In genomic region chr16:74131370-74131769, GRCm38 (mm10) we compare ENCODE assay signal across 20 mouse cellular contexts.
DNase-seq lines count a peak whose midpoint lies in the region; ATAC-seq and TF ChIP-seq lines count a peak whose summit lies in the region.
"Had no signal": no experiment of that assay in that cellular context is flagged by ENCODE, and none has a peak within 500 bp of the region (broad histone marks: within the 10 kb centered on the region; RNA-seq: fewer than 3 reads in every experiment).

No protein-coding gene starts in this region.

- WGBS in hindbrain, embryonic 13.5 days: 96% methylated on average over 5 of the region's 5 CpGs

- no peak for ATAC-seq in hindbrain, embryonic 13.5 days (ENCODE audit: low FRiP score)
- ATAC-seq: activated CD4-positive, CD25-positive, alpha-beta regulatory T cell, adult 4 months; CD4-positive, CD25-positive, alpha-beta regulatory T cell, adult 4 months; Patski had no signal

- H3K36me3 ChIP-seq in C2C12 (ENCODE audit: control insufficient read depth, insufficient read depth) (no peaks in the 10 kb centered on the region), myocyte (ENCODE audit: control insufficient read depth, insufficient read depth) (no peaks in the 10 kb centered on the region)
- no peaks in the 10 kb centered on the region for H3K36me3 ChIP-seq in hindbrain, embryonic 13.5 days
- H3K36me3 ChIP-seq: G1E had no signal

- H3K4me2 ChIP-seq in myocyte (ENCODE audit: low read depth): no peak overlapping the region
- H3K4me2 ChIP-seq in hindbrain, embryonic 13.5 days: no peak overlapping the region

- TF ChIP-seq CTCF in C2C12 (IDR thresholded peaks at IDR 0.05; ENCODE audit: control insufficient read depth, insufficient read depth, insufficient read length): no peak

- no peak overlapping the region for H3K4me3 ChIP-seq in C2C12 (ENCODE audit: insufficient read depth, poor library complexity, severe bottlenecking)
- H3K4me3 ChIP-seq in myocyte: no peak overlapping the region
- H3K4me3 ChIP-seq in hindbrain, embryonic 13.5 days: no peak overlapping the region

- no peaks in the 10 kb centered on the region for H3K27me3 ChIP-seq in C2C12 (ENCODE audit: control insufficient read depth, insufficient read depth, insufficient read length)
- H3K27me3 ChIP-seq in myocyte (ENCODE audit: control insufficient read depth, insufficient read depth, insufficient read length): no peaks in the 10 kb centered on the region
- no peaks in the 10 kb centered on the region for H3K27me3 ChIP-seq in hindbrain, embryonic 13.5 days
- H3K27me3 ChIP-seq: CH12.LX, Patski had no signal

- H3K9me3 ChIP-seq in hindbrain, embryonic 13.5 days: no peaks in the 10 kb centered on the region
- H3K9me3 ChIP-seq: G1E had no signal

- no peak overlapping the region for H3K27ac ChIP-seq in hindbrain, embryonic 13.5 days

- no peak for TF ChIP-seq POLR2A in myocyte (IDR thresholded peaks at IDR 0.05; ENCODE audit: insufficient read length, low read depth)

- H3K9ac ChIP-seq in hindbrain, embryonic 13.5 days: no peak overlapping the region

- no peak overlapping the region for H3ac ChIP-seq in C2C12 (ENCODE audit: control insufficient read depth, insufficient read length, low read depth)
- no peak overlapping the region for H3ac ChIP-seq in myocyte (ENCODE audit: control insufficient read depth, insufficient read length)

- H3K4me1 ChIP-seq in hindbrain, embryonic 13.5 days (replicated peaks): peaks cover 9% of the 10 kb centered on the region

- H3K79me2 ChIP-seq in C2C12 (ENCODE audit: control insufficient read depth, insufficient read depth) (no peaks in the 10 kb centered on the region), myocyte (ENCODE audit: control insufficient read depth, insufficient read depth) (no peaks in the 10 kb centered on the region)

- DNase-seq in embryo, embryonic 10.5 days (ENCODE audit: low spot score): no peak
- DNase-seq: adrenal gland, adult 2 months; adrenal gland, adult 8-10 months; adrenal gland, postnatal 10 days; adrenal gland, postnatal 14 days; adrenal gland, postnatal 25 days; adrenal gland, postnatal 36 days; B cell, adult 2 months; cerebellum, adult 11 months; cerebellum, adult 11-12 months; cerebellum, adult 18-20 months; cerebellum, adult 2 months had no signal

- H3K79me3 ChIP-seq in C2C12 (ENCODE audit: low read depth): no peaks in the 10 kb centered on the region

TF ChIP-seq in C2C12, 6 proteins besides CTCF, POLR2A, EP300 and RAD21:
- TF ChIP-seq CEBPB (IDR thresholded peaks at IDR 0.05; ENCODE audit: low read depth) (peak; percentile 65), MAX (IDR thresholded peaks at IDR 0.05) (no peak), MYOD1 (IDR thresholded peaks at IDR 0.05; ENCODE audit: control insufficient read depth, insufficient read length, low read depth) (no peak)

TF ChIP-seq in myocyte, 11 proteins besides CTCF, POLR2A, EP300 and RAD21:
- TF ChIP-seq E2F4 (IDR thresholded peaks at IDR 0.05; ENCODE audit: insufficient read depth) (no peak), TCF3 (IDR thresholded peaks at IDR 0.05; ENCODE audit: insufficient read length, low read depth) (no peak), MAX (IDR thresholded peaks at IDR 0.05; ENCODE audit: low read depth) (no peak), MYOG (IDR thresholded peaks at IDR 0.05; ENCODE audit: control insufficient read depth in 1 of 3, insufficient read depth in 1 of 3, insufficient read length in 2 of 3, low read depth in 2 of 3) (no peak), SRF (IDR thresholded peaks at IDR 0.05; ENCODE audit: control insufficient read depth, insufficient read length, low read depth) (no peak), TCF12 (IDR thresholded peaks at IDR 0.05; ENCODE audit: insufficient read depth, poor library complexity, severe bottlenecking) (no peak), REST (IDR thresholded peaks at IDR 0.05; ENCODE audit: insufficient read depth, insufficient read length) (no peak), CEBPB (IDR thresholded peaks at IDR 0.05; ENCODE audit: insufficient read depth, poor library complexity, severe bottlenecking) (peak; percentile 53; the same call in 1 of the 2 replicates), USF1 (IDR thresholded peaks at IDR 0.05; ENCODE audit: low read depth) (no peak)
